Mouse (Mus musculus): ENCODE data around the gene Glipr1l2. TPM values are rescaled to one million over a fixed set of nuclear protein-coding genes. Genes with fewer than 3 reads are reported as not detected.
"Not testable (repeated sequence)": the region's sequence is repeated elsewhere in the genome, so short reads cannot be mapped to it uniquely, and the experiment has no call there.

Glipr1l2 gene
- not detected for total RNA-seq (2021)

DNA sequence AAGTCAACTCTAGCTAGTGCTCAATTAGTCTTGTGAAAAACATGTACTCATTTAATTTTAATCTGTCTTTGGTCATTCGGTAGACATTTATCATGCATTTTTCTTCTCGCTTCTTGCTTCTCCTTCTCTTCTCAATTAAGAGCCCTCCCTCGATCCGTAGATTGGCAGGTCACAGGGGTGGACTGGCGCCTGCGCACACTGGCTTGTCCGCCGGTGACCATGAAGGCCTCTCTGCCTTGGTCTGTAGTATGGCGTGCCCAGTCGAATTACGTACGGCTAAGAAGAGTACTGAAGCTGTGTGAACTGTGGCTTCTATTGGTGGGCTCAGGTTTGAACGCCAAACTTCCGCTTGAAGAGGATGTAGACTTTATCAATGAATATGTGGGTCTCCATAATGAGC is at the start of gene Glipr1l2:
Gene Glipr1l2, plus strand, starts transcription at position 198 of the 400 bp plus-strand sequence.
- no peak for DNase-seq
- intact Hi-C loops (cut with DNase I): no loop called here

- DNase-seq; intact Hi-C loops (cut with DNase I): not testable (repeated sequence)
These were observed 39.6 kb upstream of the Glipr1l2 start for GRCm38 (mm10) chr10:112043523-112043922.

- intact Hi-C loops (cut with DNase I); DNase-seq: not testable (repeated sequence)
These were observed 38.9 kb upstream of the Glipr1l2 start for GRCm38 (mm10) chr10:112044283-112044682.

DNA sequence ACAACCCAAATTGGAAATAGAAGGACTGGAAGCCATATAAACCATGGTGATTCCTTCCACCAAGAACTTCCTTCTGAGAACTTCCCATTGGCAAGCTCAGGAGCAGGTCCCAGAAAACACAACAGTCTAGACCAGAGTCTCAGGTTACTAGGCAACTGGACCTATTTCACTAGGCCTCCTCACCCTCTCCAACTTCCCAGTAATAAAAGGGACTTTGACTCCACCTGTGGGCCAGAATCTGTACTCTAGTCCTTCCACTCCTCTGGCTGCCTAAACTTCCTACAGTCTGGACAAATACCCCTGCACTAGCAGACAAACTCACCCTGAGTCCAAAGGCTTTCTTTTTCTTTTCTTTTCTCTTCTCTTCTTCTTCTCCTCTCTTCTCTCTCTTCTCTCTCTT is 31.9 kb upstream of the Glipr1l2 start:
- intact Hi-C loops (cut with DNase I): no loop called here
- DNase-seq: no peak

GRCm38 (mm10) chr10:112051956-112052355 is 31.2 kb upstream of the Glipr1l2 start:
- intact Hi-C loops (cut with DNase I); DNase-seq: not testable (repeated sequence)

DNA sequence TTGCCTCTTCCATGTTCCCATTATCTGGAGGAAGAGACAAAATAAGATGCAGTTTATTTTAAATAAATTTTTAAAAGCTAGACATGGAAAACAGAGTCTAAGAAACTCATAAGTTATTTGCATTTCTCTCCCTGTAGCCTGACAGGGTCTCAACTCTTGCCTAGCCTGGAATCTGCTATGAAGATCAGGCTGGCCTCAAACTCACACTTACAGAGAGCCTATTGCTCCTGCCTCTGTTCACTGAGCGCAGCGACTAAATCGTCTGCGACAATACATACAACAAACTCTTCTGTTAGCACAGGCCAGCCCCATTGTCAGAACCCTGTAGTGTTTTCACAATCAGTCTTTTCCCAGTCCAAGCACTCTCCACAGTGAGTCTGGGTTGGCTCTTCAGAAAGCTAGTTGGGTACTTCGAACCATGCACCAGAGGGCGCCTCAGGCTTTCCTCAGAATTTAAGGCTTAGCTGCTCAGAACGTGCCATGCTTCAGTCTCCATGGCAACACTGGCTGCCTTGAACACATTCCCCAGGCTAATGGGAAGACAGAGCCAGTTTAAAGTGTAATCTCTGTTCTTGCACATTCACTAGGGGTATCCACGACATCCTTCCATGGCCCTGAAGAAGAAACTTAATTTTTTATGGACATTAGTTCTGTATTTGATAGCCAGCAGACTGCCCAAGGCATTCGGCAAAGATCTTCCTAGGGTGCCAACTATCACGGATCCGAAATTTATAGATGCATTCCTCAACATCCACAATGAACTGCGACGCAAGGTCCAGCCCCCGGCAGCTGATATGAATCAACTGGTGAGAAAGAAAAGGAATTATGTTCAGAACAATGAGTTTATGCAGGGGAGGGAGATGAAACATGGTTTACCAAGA is 23.2 kb upstream of the Glipr1l2 start, which contains the start of gene Glipr1l1:
Gene Glipr1l1, plus strand, starts transcription at position 488 of the 881 bp plus-strand sequence.
- intact Hi-C loops (cut with DNase I): loop anchor here (2.0 to 5.0 kb wide), 3 partner anchors 47 to 742 kb away; partner anchors contain the start of genes Caps2 and Glipr1l3
- DNase-seq: peak in 1 of 2 experiments; percentile 13

- intact Hi-C loops (cut with DNase I): loop anchor here (2.0 to 5.0 kb wide), 3 partner anchors 46 to 742 kb away; partner anchors contain the start of genes Caps2 and Glipr1l3
These were observed 22.6 kb upstream of the Glipr1l2 start for GRCm38 (mm10) chr10:112060583-112060934.

DNA sequence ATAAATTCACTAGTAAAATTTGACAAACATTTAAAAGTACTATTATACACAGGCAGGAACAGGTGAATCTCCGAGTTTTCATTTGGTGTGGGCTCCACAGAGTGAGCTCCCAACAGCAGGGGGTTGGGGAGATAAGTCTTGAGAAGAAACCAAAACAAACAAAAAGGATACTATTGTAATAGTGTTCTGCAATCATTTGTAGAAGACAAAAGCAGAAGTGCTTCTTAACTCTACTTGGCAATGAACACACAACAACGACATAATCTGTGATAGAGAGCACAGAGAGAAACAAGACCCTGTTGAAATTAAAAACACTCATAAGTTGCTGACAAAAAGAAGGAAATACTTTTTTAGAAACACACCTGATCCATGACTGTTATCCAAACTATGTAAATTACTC is 3.1 kb upstream of the Glipr1l2 start:
- intact Hi-C loops (cut with DNase I): no loop called here
- no peak for DNase-seq

More at GRCm38 (mm10) chr10:112060583-112060934, 22.6 kb upstream of the Glipr1l2 start:
- DNase-seq: not testable (repeated sequence)

DNA sequence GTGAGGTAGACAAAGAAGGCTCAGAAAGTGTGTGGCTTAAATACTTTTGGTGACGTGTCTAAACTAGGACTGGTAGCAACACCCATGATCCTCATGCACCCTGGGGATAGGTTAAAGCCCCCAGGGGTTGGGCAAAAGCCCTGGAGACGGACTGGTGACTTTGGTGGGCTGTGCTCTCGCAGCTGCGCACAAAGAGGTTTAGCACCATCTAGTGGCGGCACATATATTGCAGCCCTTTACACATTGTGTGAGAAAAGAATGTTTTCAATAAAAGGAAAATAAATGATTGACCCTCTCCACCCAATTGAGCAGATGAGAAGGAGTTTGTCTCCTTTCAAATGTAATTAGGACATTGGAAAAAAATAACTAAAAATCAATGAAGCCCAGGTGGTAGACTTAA is 22.6 kb downstream of the Glipr1l2 start:
- DNase-seq: peak; percentile 44 to 69
- intact Hi-C loops (cut with DNase I): loop anchor here (2.0 kb wide), 1 partner anchor 45 kb away; the partner anchor contains the start of gene Glipr1l1

DNA sequence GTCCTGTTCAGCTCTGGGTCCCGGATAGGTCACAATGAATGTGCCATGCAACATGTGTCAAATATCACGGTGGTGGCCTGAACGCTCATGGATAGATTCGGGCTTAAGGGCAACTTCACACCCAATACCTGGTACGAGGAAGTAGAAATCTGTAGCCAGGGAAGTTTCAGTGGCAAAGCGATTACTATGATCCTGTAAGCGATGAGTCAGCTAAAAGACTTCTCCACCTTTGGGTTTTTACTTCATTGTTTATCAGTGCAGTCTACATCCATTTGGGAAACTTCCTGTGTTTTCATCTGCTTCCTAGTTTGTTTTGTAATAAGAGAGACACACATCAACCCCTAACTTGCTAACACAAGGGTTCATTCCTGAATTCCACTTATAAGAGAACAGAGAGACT is 27.2 kb downstream of the Glipr1l2 start:
- intact Hi-C loops (cut with DNase I): no loop called here
- DNase-seq: no peak

GRCm38 (mm10) chr10:112125090-112125489 is 41.9 kb downstream of the Glipr1l2 start:
- intact Hi-C loops (cut with DNase I); DNase-seq: not testable (repeated sequence)

- intact Hi-C loops (cut with DNase I): not testable (repeated sequence)
These were observed 44.6 kb downstream of the Glipr1l2 start for GRCm38 (mm10) chr10:112127682-112128230.

DNA sequence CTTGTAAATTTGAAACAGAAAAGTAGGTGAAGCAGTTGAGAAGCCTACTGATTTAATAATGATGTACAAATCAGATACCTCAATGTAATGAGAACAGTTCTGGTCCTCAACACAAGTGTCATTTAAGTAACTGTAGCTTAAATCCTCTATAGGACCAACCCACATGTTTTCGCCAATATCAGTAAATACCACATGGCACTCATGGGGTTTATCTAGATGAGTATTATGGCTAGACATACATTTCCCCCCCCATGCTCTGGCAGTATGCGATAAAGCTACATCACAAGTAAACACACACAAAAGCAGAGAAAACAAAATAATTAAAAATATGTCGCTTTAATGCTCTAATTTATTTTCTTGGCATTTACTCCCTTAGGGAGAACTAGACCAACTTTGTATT is 49.0 kb downstream of the Glipr1l2 start:
- intact Hi-C loops (cut with DNase I): no loop called here
- no peak for DNase-seq

More at GRCm38 (mm10) chr10:112127682-112128230, 44.6 kb downstream of the Glipr1l2 start:
- DNase-seq: not testable (repeated sequence)

GRCm38 (mm10) chr10:112138050-112138870 is 55.1 kb downstream of the Glipr1l2 start:
- intact Hi-C loops (cut with DNase I): no loop called here
- no peak for DNase-seq

GRCm38 (mm10) chr10:112138871-112139430 is 55.8 kb downstream of the Glipr1l2 start:
- no peak for DNase-seq
- intact Hi-C loops (cut with DNase I): no loop called here

DNA sequence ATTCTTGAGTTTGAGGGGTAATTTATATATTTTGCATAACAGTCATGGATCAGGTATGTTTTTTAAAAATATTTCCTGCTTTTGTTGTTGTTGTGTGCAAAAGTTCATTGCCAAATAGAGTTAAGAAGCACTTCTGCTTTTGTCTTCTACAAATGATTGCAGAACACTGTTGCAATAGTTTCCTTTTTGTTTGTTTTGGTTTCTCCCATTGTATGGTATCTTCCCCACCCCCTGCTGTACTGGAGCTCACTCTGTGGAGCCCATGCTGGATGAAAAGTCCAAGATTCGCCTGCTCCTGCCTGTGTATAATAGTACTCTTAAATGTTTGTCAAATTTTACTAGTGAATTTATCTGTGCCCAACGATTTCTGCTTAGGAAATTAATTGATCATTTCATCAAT is 56.7 kb downstream of the Glipr1l2 start:
- intact Hi-C loops (cut with DNase I): no loop called here
- no peak for DNase-seq

Measured in heart, postnatal 36 days (tissue).